Mouse (Mus musculus): ENCODE results near the gene Nsmce4a. TPM values are rescaled to one million over a fixed set of nuclear protein-coding genes. Genes with fewer than 3 reads are reported as not detected.
"Not testable (repeated sequence)": the region's sequence is repeated elsewhere in the genome, so short reads cannot be mapped to it uniquely, and the experiment has no call there.

Nsmce4a gene
- polyA plus RNA-seq, 1 experiment from 2014 or later, result 149 TPM

GRCm38 (mm10) chr7:130597546-130597945 is 24.6 kb upstream of the Nsmce4a start:
- no peaks in the 10 kb centered on the region for H3K9me3 ChIP-seq
- no peak overlapping the region for H3K4me3 ChIP-seq (replicated peaks)
- H3K27me3 ChIP-seq (replicated peaks), result no peaks in the 10 kb centered on the region
- WGBS, result 73% methylated on average over 6 of the region's 6 CpGs
- no peak overlapping the region for H3K4me2 ChIP-seq
- ATAC-seq (ENCODE audit: insufficient read depth, low FRiP score, low read depth), result no peak
- H3K27ac ChIP-seq, result no peak overlapping the region
- H3K36me3 ChIP-seq, result no peaks in the 10 kb centered on the region
- no peak overlapping the region for H3K9ac ChIP-seq
- 0 out of 2 replicates have a peak, but pooled peaks cover 3% of the 10 kb centered on the region for H3K4me1 ChIP-seq

GRCm38 (mm10) chr7:130596079-130596855 is 23.3 kb upstream of the Nsmce4a start:
- H3K4me3 ChIP-seq (replicated peaks); H3K9me3 ChIP-seq; H3K4me2 ChIP-seq; H3K27me3 ChIP-seq (replicated peaks); H3K9ac ChIP-seq; H3K36me3 ChIP-seq; H3K27ac ChIP-seq; ATAC-seq (ENCODE audit: insufficient read depth, low FRiP score, low read depth); H3K4me1 ChIP-seq: not testable (repeated sequence)
- WGBS, result 28% methylated on average over 9 of the region's 19 CpGs

DNA sequence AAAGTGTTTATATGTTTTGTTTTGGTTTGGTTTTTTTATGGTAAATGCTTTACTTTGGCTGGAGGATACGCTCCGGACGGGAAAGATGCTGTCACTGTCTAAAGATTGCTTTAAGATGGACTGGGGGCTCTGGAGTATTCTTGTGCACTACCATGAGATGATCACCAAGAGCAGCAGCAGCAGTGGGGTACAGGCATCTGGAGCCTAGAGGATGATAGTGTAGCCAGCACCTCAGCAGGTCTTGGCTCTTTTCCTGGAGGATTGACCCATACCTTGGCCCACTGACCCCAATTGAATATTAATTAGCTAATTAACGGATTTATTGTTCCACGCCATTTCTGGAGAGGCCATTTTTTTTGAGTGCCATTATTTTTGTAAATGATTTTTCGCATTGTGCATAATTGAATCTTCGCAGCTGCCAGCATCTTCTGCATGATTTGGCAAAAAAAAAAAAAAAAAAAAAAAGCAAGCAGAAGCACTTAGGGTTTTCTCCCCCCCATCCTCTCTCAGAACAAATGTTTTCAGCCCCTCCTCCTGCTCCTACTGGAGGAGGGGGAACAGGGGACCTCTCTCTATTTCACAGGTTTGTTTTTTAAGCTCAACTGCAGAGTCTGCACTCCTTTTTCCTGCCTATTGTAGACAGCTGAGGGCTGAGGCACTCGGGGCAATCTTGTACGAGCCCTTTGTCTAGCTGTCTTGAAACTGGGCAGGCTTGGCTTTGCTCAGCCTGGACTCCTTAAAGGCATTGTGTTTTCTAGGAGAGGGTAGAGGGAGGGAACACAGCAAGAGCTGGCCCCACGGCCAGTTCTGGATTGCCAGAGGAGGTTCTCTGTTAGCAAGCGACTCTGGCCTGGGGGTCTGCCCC is 20.7 kb upstream of the Nsmce4a start:
- not testable (repeated sequence) for H3K9me3 ChIP-seq; ATAC-seq (ENCODE audit: insufficient read depth, low FRiP score, low read depth); H3K27ac ChIP-seq; H3K27me3 ChIP-seq (replicated peaks); H3K4me2 ChIP-seq; H3K9ac ChIP-seq; H3K36me3 ChIP-seq; H3K4me1 ChIP-seq; H3K4me3 ChIP-seq (replicated peaks)
- WGBS, result 69% methylated on average over 8 of the region's 11 CpGs

DNA sequence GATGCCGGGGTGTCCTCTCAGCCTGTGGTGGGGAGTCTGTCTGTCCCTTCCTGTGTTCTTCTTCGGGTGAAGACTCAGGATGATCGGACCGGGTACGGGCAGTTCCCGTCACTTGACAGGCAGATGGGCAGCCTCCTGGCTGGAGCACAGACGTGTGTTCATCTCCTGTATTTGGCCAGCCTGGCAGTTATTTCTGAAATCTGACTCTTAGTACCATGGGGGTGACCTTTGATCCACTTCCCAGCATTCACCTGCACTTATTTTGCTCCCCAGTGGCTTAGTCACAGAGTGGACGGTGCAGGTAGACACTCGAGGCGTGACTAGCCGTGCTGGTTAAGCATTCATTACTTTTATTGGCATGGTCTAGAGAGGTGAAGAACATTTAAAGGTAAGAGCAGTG is 20.1 kb upstream of the Nsmce4a start:
- not testable (repeated sequence) for H3K9me3 ChIP-seq; H3K9ac ChIP-seq; H3K4me1 ChIP-seq; H3K4me2 ChIP-seq; H3K27me3 ChIP-seq (replicated peaks); H3K27ac ChIP-seq; H3K4me3 ChIP-seq (replicated peaks); H3K36me3 ChIP-seq
- WGBS, result no CpG with 5 or more reads among the region's 11 CpGs
- ATAC-seq (ENCODE audit: insufficient read depth, low FRiP score, low read depth), result peak; percentile 29; the same call in 1 of the 2 replicates

- no peaks in the 10 kb centered on the region for H3K36me3 ChIP-seq
- H3K4me3 ChIP-seq (replicated peaks), result no peak overlapping the region
- H3K4me1 ChIP-seq, result 0 out of 2 replicates have a peak, but pooled peaks cover 4% of the 10 kb centered on the region
- ATAC-seq (ENCODE audit: insufficient read depth, low FRiP score, low read depth), result no peak
- H3K4me2 ChIP-seq, result no peak overlapping the region
- peak overlapping the region; percentile 32; the same call in 1 of the 2 replicates for H3K27ac ChIP-seq
- WGBS, result 57% methylated on average over 8 of the region's 8 CpGs
- no peak overlapping the region for H3K9ac ChIP-seq
- H3K9me3 ChIP-seq, result no peaks in the 10 kb centered on the region
- no peaks in the 10 kb centered on the region for H3K27me3 ChIP-seq (replicated peaks)
These were observed 18.0 kb upstream of the Nsmce4a start for GRCm38 (mm10) chr7:130590845-130591437.

DNA sequence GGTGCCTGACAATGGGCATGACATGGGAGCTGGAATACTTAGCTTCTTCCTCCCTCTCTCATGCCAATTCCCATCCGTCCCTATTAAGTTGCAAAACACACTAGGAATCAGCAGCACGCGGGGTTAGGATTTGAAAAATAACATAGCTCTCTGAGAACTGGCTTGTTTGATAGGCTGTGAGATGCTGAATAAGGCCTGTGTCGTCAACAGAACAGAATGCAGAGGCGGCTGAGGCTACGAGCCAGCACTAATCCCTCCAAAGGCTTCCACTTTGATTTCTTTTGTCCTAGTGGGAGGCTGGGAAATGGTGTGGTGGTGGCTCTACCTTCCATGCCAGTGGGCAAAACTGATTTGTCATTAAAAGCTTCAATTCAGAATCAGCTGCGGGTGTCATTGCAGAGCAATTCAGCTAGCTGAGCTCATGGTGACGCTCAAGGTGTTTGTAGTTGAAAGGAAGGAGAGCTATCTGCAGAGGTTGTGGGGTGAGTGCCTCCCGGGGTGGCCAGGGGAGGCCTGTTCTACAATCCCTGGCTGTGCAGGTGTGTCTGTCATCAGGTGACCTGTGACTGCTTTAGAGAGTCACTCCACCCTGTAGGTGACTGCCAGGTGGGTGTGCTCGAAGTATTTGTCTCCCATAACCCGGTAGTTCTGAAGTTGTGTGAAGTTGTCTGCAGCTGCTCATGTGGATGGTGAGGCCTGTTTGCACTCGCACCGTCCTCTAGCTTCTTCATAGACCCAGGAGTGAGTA is 17.3 kb upstream of the Nsmce4a start:
- Histone ChIP-seq H3K4me3 (replicated peaks) (no peak overlapping the region), H3K4me1 (0 out of 2 replicates have a peak, but pooled peaks cover 4% of the 10 kb centered on the region), H3K4me2 (no peak overlapping the region), H3K27ac (peak overlapping the region; percentile 32), H3K36me3 (no peaks in the 10 kb centered on the region), H3K9me3 (no peaks in the 10 kb centered on the region), H3K27me3 (replicated peaks) (no peaks in the 10 kb centered on the region), H3K9ac (no peak overlapping the region)
- WGBS, result 54% methylated on average over 13 of the region's 13 CpGs
- ATAC-seq (ENCODE audit: insufficient read depth, low FRiP score, low read depth), result no peak

- 71% methylated on average over 2 of the region's 2 CpGs for WGBS
- H3K36me3 ChIP-seq, result no peaks in the 10 kb centered on the region
- H3K4me3 ChIP-seq (replicated peaks), result no peak overlapping the region
- H3K9ac ChIP-seq, result no peak overlapping the region
- H3K9me3 ChIP-seq, result no peaks in the 10 kb centered on the region
- 0 out of 2 replicates have a peak, but pooled peaks cover 4% of the 10 kb centered on the region for H3K4me1 ChIP-seq
- H3K27me3 ChIP-seq (replicated peaks), result no peaks in the 10 kb centered on the region
- no peak for ATAC-seq (ENCODE audit: insufficient read depth, low FRiP score, low read depth)
- no peak overlapping the region for H3K27ac ChIP-seq
- no peak overlapping the region for H3K4me2 ChIP-seq
These were observed 13.7 kb upstream of the Nsmce4a start for GRCm38 (mm10) chr7:130586521-130587072.

DNA sequence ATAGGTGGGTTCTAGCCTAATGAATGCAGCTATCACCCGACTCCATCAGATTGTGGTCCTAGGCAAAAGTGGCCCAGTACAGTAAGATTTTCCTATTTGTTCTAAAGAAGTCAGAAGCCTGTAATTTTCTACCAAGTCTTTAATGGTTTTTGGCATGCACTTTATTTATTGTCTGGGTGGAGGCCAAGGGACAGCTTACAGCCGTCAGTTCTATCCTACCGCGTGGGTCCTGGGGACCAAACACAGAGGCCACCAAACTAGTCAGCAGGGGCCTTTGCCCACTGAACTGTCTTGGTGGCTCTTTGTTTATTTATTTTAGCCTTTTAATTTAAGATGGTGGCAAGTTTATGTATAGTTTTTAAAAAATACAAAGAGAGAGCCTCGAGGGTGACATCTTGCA is 5.7 kb upstream of the Nsmce4a start:
- Histone ChIP-seq H3K27ac (no peak overlapping the region), H3K27me3 (replicated peaks) (no peaks in the 10 kb centered on the region), H3K4me2 (no peak overlapping the region), H3K9ac (no peak overlapping the region), H3K4me1 (0 out of 2 replicates have a peak, but pooled peaks cover 6% of the 10 kb centered on the region), H3K36me3 (no peaks in the 10 kb centered on the region), H3K4me3 (replicated peaks) (no peak overlapping the region), H3K9me3 (no peaks in the 10 kb centered on the region)
- ATAC-seq (ENCODE audit: insufficient read depth, low FRiP score, low read depth), result no peak
- WGBS, result 52% methylated on average over 5 of the region's 5 CpGs

DNA sequence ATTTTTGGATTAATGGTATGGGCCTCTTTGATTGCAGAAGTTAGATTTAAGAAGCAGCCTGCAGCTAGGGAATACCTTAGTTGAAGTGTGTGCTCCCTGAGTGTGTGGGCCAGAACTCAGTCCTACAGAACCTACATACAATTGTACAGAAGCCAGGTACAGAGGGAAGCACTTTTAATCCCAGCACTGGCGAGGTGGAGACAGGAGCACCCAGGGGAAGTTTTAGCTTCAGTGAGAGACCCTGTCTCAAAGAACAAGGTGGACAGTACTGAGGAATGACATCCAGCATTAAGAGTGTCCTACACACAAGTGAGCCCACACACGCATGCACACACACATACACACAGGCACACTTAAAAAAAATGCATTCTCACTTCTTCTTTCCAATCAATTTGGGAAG is 5.1 kb upstream of the Nsmce4a start:
- ATAC-seq (ENCODE audit: insufficient read depth, low FRiP score, low read depth), result no peak
- 89% methylated on average over 2 of the region's 2 CpGs for WGBS
- no peak overlapping the region for H3K9ac ChIP-seq

DNA sequence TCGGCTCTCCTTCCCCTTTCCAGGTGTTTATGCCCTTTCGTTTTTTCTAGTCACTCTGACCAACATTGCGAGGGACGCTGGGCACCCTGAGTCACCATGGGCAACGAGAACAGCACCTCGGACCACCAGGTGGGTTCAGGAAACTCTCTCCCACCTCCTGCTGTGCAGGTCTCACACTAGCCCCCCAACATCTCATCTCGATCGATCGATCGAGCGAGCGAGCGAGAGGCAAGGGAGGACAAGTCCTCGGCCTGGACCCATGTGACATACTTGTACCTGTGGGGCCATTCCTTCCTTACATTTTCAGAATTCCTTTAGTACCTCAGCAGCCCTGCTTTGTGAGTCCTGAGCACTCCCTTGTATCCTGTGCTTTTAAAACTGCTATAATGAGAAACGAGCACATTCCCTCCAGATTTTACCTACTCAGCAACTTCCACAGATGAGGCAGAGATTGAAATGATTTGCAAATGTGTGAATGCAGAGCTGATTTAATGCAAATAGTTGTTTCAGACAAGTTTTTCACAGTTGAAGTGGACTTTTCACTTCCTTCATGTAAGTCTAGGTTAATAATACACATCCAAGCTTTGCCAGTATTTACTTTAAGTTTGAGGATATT is 4.6 kb upstream of the Nsmce4a start, which contains the start of gene Tacc2:
Tacc2 (plus strand) TSS at position 51 of the 616 bp plus-strand sequence.
- H3K27me3 ChIP-seq (replicated peaks), result no peaks in the 10 kb centered on the region
- peak within 1 kb of the TSS; percentile 57; the same call in 1 of the 2 replicates for H3K27ac ChIP-seq
- no peaks in the 10 kb centered on the region for H3K9me3 ChIP-seq
- H3K4me3 ChIP-seq (replicated peaks), result peak within 1 kb of the TSS; percentile 26
- H3K4me1 ChIP-seq, result 0 out of 2 replicates have a peak, but pooled peaks cover 6% of the 10 kb centered on the region
- H3K9ac ChIP-seq, result peak within 1 kb of the TSS; percentile 32; the same call in 1 of the 2 replicates
- no peak for ATAC-seq (ENCODE audit: insufficient read depth, low FRiP score, low read depth)
- H3K36me3 ChIP-seq, result no peaks in the 10 kb centered on the region
- peak within 1 kb of the TSS; percentile 52 for H3K4me2 ChIP-seq
- WGBS, result 31% methylated on average over 15 of the region's 15 CpGs

More for the DNA sequence above, 5.1 kb upstream of the Nsmce4a start:
- H3K27ac ChIP-seq, result peak overlapping the region; percentile 37; the same call in 1 of the 2 replicates
- no peak overlapping the region for H3K4me2 ChIP-seq
- no peaks in the 10 kb centered on the region for H3K36me3 ChIP-seq
- no peaks in the 10 kb centered on the region for H3K9me3 ChIP-seq
- 0 out of 2 replicates have a peak, but pooled peaks cover 6% of the 10 kb centered on the region for H3K4me1 ChIP-seq
- H3K27me3 ChIP-seq (replicated peaks), result no peaks in the 10 kb centered on the region
- no peak overlapping the region for H3K4me3 ChIP-seq (replicated peaks)

Data from stomach, embryonic 15.5 days (tissue).